Mouse (Mus musculus) myocyte (in vitro differentiated cells): ENCODE measurements around the gene Sqstm1. TPM values are rescaled to one million over a fixed set of nuclear protein-coding genes. Genes with fewer than 3 reads are reported as not detected.

Experiments used
- H3K27me3 ChIP-seq: one replicate; pipeline ENCODE4 v1.6.1; 2011; ENCODE audit not compliant: control insufficient read depth, insufficient read depth, insufficient read length
- H3K36me3 ChIP-seq: one replicate; pipeline ENCODE4 v1.6.1; 2011; ENCODE audit not compliant: control insufficient read depth, insufficient read depth
- H3K4me2 ChIP-seq: one replicate; pipeline ENCODE4 v1.6.1; 2011; ENCODE audit warnings: low read depth, control low read depth
- H3K4me3 ChIP-seq: one replicate; pipeline ENCODE4 v1.5.1; 2011; ENCODE audit warnings: mild to moderate bottlenecking, control low read depth, moderate library complexity
- H3K79me2 ChIP-seq: one replicate; pipeline ENCODE4 v1.6.1; 2011; ENCODE audit not compliant: control insufficient read depth, insufficient read depth
- H3ac ChIP-seq: one replicate; pipeline ENCODE4 v1.6.1; 2011; ENCODE audit not compliant: control insufficient read depth, insufficient read length
- CEBPB ChIP-seq: IDR thresholded peaks from 2 replicates; pipeline ENCODE4 v1.6.1; 2011; ENCODE audit warnings: mild to moderate bottlenecking, moderate library complexity; ENCODE audit not compliant: poor library complexity, insufficient read depth, severe bottlenecking
- E2F4 ChIP-seq: IDR thresholded peaks from one replicate; pipeline ENCODE4 v1.6.1; 2011; ENCODE audit warnings: mild to moderate bottlenecking, control low read depth, moderate library complexity; ENCODE audit not compliant: insufficient read depth
- MAX ChIP-seq: IDR thresholded peaks from one replicate; pipeline ENCODE4 v1.6.1; 2011; ENCODE audit warnings: low read depth, mild to moderate bottlenecking, control low read depth
- MYOD1 ChIP-seq, 3 experiments: IDR thresholded peaks; one replicate each; pipeline ENCODE4 v1.6.1; 2011; ENCODE audit warnings: control low read depth in 2 of 3, low read depth in 2 of 3, mild to moderate bottlenecking in 2 of 3, moderate library complexity in 1 of 3; ENCODE audit not compliant: insufficient read length in 2 of 3, control insufficient read depth in 1 of 3
- MYOG ChIP-seq, 3 experiments: IDR thresholded peaks; one replicate each; pipeline ENCODE4 v1.6.1; 2011; ENCODE audit warnings: control low read depth in 2 of 3, low read depth in 2 of 3, mild to moderate bottlenecking in 2 of 3; ENCODE audit not compliant: insufficient read length in 2 of 3, control insufficient read depth in 1 of 3, insufficient read depth in 1 of 3
- POLR2A ChIP-seq: IDR thresholded peaks from one replicate; pipeline ENCODE4 v1.6.1; 2011; ENCODE audit warnings: low read depth, mild to moderate bottlenecking, control low read depth, moderate library complexity; ENCODE audit not compliant: insufficient read length
- POLR2AphosphoS2 ChIP-seq: IDR thresholded peaks from one replicate; pipeline ENCODE4 v1.6.1; 2011; ENCODE audit warnings: low read depth, control low read depth; ENCODE audit not compliant: insufficient read length
- REST ChIP-seq: IDR thresholded peaks from one replicate; pipeline ENCODE4 v1.6.1; 2011; ENCODE audit warnings: mild to moderate bottlenecking, control low read depth, moderate library complexity; ENCODE audit not compliant: insufficient read depth, insufficient read length
- SRF ChIP-seq: IDR thresholded peaks from one replicate; pipeline ENCODE4 v1.6.1; 2011; ENCODE audit warnings: low read depth; ENCODE audit not compliant: control insufficient read depth, insufficient read length
- TCF12 ChIP-seq: IDR thresholded peaks from one replicate; pipeline ENCODE4 v1.6.1; 2011; ENCODE audit warnings: mild to moderate bottlenecking, control low read depth; ENCODE audit not compliant: poor library complexity, insufficient read depth, severe bottlenecking
- TCF3 ChIP-seq: IDR thresholded peaks from one replicate; pipeline ENCODE4 v1.6.1; 2011; ENCODE audit warnings: low read depth, control low read depth; ENCODE audit not compliant: insufficient read length
- USF1 ChIP-seq: IDR thresholded peaks from one replicate; pipeline ENCODE4 v1.6.1; 2011; ENCODE audit warnings: low read depth, mild to moderate bottlenecking, control low read depth, moderate library complexity
- polyA plus RNA-seq: library from polyadenylated mRNA; unstranded; fragments of >200 nt; fragmentation: generic; extraction: Trizol; gene quantifications from one replicate; pipeline ENCODE4 v1.2.1, GENCODE M21; 2012; ENCODE audit warnings: missing spikeins

Gene Sqstm1
- polyA plus RNA-seq, 1 experiment = 873 TPM

- TF ChIP-seq TCF3 (no peak), CEBPB (no peak), MYOD1 (IDR thresholded peaks at IDR 0.05; ENCODE audit: control insufficient read depth in 1 of 3, insufficient read length in 2 of 3, low read depth in 2 of 3) (no peak), POLR2A (no peak), USF1 (no peak), REST (no peak), MAX (no peak), MYOG (IDR thresholded peaks at IDR 0.05; ENCODE audit: control insufficient read depth in 1 of 3, insufficient read depth in 1 of 3, insufficient read length in 2 of 3, low read depth in 2 of 3) (no peak), POLR2AphosphoS2 (no peak), TCF12 (no peak), E2F4 (no peak), SRF (no peak)
- Histone ChIP-seq H3K4me2 (no peak overlapping the region), H3ac (no peak overlapping the region), H3K36me3 (peaks cover 21% of the 10 kb centered on the region), H3K27me3 (no peaks in the 10 kb centered on the region), H3K4me3 (no peak overlapping the region), H3K79me2 (peaks cover 14% of the 10 kb centered on the region)
Observed at GRCm38 (mm10) chr11:50231411-50231810, 20.8 kb upstream of the Sqstm1 start.

GRCm38 (mm10) chr11:50230481-50231304 is 20.1 kb upstream of the Sqstm1 start:
- H3K36me3 ChIP-seq = peaks cover 21% of the 10 kb centered on the region
- TF ChIP-seq POLR2AphosphoS2 = no peak
- TF ChIP-seq REST = no peak
- TF ChIP-seq MYOD1 (IDR thresholded peaks at IDR 0.05; ENCODE audit: control insufficient read depth in 1 of 3, insufficient read length in 2 of 3, low read depth in 2 of 3) = no peak
- TF ChIP-seq MYOG (IDR thresholded peaks at IDR 0.05; ENCODE audit: control insufficient read depth in 1 of 3, insufficient read depth in 1 of 3, insufficient read length in 2 of 3, low read depth in 2 of 3) = no peak
- TF ChIP-seq TCF3 = no peak
- no peak for TF ChIP-seq SRF
- no peak for TF ChIP-seq TCF12
- no peak for TF ChIP-seq CEBPB
- H3ac ChIP-seq = no peak overlapping the region
- peaks cover 21% of the 10 kb centered on the region for H3K79me2 ChIP-seq
- no peak overlapping the region for H3K4me2 ChIP-seq
- no peak overlapping the region for H3K4me3 ChIP-seq
- H3K27me3 ChIP-seq = no peaks in the 10 kb centered on the region

- Histone ChIP-seq H3K4me3 (no peak overlapping the region), H3K79me2 (peaks cover 23% of the 10 kb centered on the region), H3K4me2 (peak overlapping the region; percentile 5), H3K27me3 (no peaks in the 10 kb centered on the region), H3ac (no peak overlapping the region), H3K36me3 (peaks cover 17% of the 10 kb centered on the region)
- TF ChIP-seq E2F4 (no peak), SRF (no peak), MYOD1 (IDR thresholded peaks at IDR 0.05; ENCODE audit: control insufficient read depth in 1 of 3, insufficient read length in 2 of 3, low read depth in 2 of 3) (no peak)
Observed at GRCm38 (mm10) chr11:50229252-50229910, 18.8 kb upstream of the Sqstm1 start.

- Histone ChIP-seq H3K27me3 (no peaks in the 10 kb centered on the region), H3K36me3 (peaks cover 14% of the 10 kb centered on the region), H3K79me2 (peaks cover 23% of the 10 kb centered on the region), H3K4me2 (peak overlapping the region; percentile 5), H3K4me3 (no peak overlapping the region), H3ac (no peak overlapping the region)
- TF ChIP-seq POLR2AphosphoS2 (peak; percentile 43), MAX (no peak)
Observed at GRCm38 (mm10) chr11:50228772-50229171, 18.1 kb upstream of the Sqstm1 start.

GRCm38 (mm10) chr11:50227736-50228135 is 17.1 kb upstream of the Sqstm1 start:
- peaks cover 10% of the 10 kb centered on the region for H3K36me3 ChIP-seq
- TF ChIP-seq USF1 (no peak), CEBPB (no peak), MYOD1 (IDR thresholded peaks at IDR 0.05; ENCODE audit: control insufficient read depth in 1 of 3, insufficient read length in 2 of 3, low read depth in 2 of 3) (no peak), SRF (no peak), TCF12 (no peak), E2F4 (no peak), MYOG (IDR thresholded peaks at IDR 0.05; ENCODE audit: control insufficient read depth in 1 of 3, insufficient read depth in 1 of 3, insufficient read length in 2 of 3, low read depth in 2 of 3) (no peak), REST (no peak), POLR2AphosphoS2 (no peak), POLR2A (no peak), TCF3 (no peak), MAX (no peak)
- H3K27me3 ChIP-seq = no peaks in the 10 kb centered on the region
- peaks cover 23% of the 10 kb centered on the region for H3K79me2 ChIP-seq
- H3ac ChIP-seq = no peak overlapping the region
- peak overlapping the region; percentile 93 for H3K4me2 ChIP-seq
- peak overlapping the region; percentile 72 for H3K4me3 ChIP-seq
